Mouse (Mus musculus): ENCODE data around the gene Hist1h2ak. TPM values are rescaled to one million over a fixed set of nuclear protein-coding genes. Genes with fewer than 3 reads are reported as not detected.

The Hist1h2ak gene
- polyA plus RNA-seq, 1 experiment from 2014 or later, result 4.9 TPM

Small RNA genes lying within 50 kb of the gene (microRNA-seq; reads per million reads assigned to microRNA genes)
- gene Gm44346, result not detected
- not detected for gene Gm44357
- gene Gm44367, result not detected
- gene Gm44454, result not detected

Other genes starting within 250 kb of the Hist1h2ak start
- gene Zkscan8, start 222.7 kb downstream of the Hist1h2ak start, polyA plus RNA-seq (2015; fragmentation: Nextera tagmentation; extraction: Ambion mirVana), result 4.1 and 4.3 TPM in 2 replicates
- gene Olfr1366, start 211.0 kb downstream of the Hist1h2ak start, polyA plus RNA-seq (2015; fragmentation: Nextera tagmentation; extraction: Ambion mirVana), result 0.09 and 0.15 TPM in 2 replicates
- not detected in 2 replicates for gene Olfr1535, start 193.9 kb downstream of the Hist1h2ak start, polyA plus RNA-seq (2015; fragmentation: Nextera tagmentation; extraction: Ambion mirVana)
- not detected in 2 replicates for gene Olfr1364, start 172.1 kb downstream of the Hist1h2ak start, polyA plus RNA-seq (2015; fragmentation: Nextera tagmentation; extraction: Ambion mirVana)
- gene Olfr1362, start 139.8 kb downstream of the Hist1h2ak start, polyA plus RNA-seq (2015; fragmentation: Nextera tagmentation; extraction: Ambion mirVana), result not detected in 2 replicates
- 0.07 TPM in 1 of 2 replicates, not detected in the other for gene Olfr11, start 111.3 kb downstream of the Hist1h2ak start, polyA plus RNA-seq (2015; fragmentation: Nextera tagmentation; extraction: Ambion mirVana)
- gene Olfr1361, start 90.4 kb downstream of the Hist1h2ak start, polyA plus RNA-seq (2015; fragmentation: Nextera tagmentation; extraction: Ambion mirVana), result not detected in 2 replicates
- not detected in 2 replicates for gene Olfr1360, start 76.4 kb downstream of the Hist1h2ak start, polyA plus RNA-seq (2015; fragmentation: Nextera tagmentation; extraction: Ambion mirVana)
- gene Olfr1359, start 55.7 kb downstream of the Hist1h2ak start, polyA plus RNA-seq (2015; fragmentation: Nextera tagmentation; extraction: Ambion mirVana), result not detected in 2 replicates
- not detected in 2 replicates for gene Hist1h2bl, start 37.7 kb downstream of the Hist1h2ak start, polyA plus RNA-seq (2015; fragmentation: Nextera tagmentation; extraction: Ambion mirVana)
- gene Hist1h2ai, start 37.4 kb downstream of the Hist1h2ak start, polyA plus RNA-seq (2015; fragmentation: Nextera tagmentation; extraction: Ambion mirVana), result 3.5 and 9.7 TPM in 2 replicates
- 3.4 TPM in 1 of 2 replicates, not detected in the other for gene Hist1h3h, start 36.2 kb downstream of the Hist1h2ak start, polyA plus RNA-seq (2015; fragmentation: Nextera tagmentation; extraction: Ambion mirVana)
- 1.2 and 1.4 TPM in 2 replicates for gene Hist1h2bm, start 31.8 kb downstream of the Hist1h2ak start, polyA plus RNA-seq (2015; fragmentation: Nextera tagmentation; extraction: Ambion mirVana)
- 0.40 and 0.80 TPM in 2 replicates for gene Hist1h4j, start 18.8 kb downstream of the Hist1h2ak start, polyA plus RNA-seq (2015; fragmentation: Nextera tagmentation; extraction: Ambion mirVana)
- gene Hist1h4k, start 3.3 kb downstream of the Hist1h2ak start, polyA plus RNA-seq (2015; fragmentation: Nextera tagmentation; extraction: Ambion mirVana), result 2.7 TPM in 1 of 2 replicates, not detected in the other
- 1.1 TPM in 1 of 2 replicates, not detected in the other for gene Hist1h2bn, start 296 bp upstream of the Hist1h2ak start, polyA plus RNA-seq (2015; fragmentation: Nextera tagmentation; extraction: Ambion mirVana)
- 0.69 and 2.4 TPM in 2 replicates for gene Hist1h1b, start 26.8 kb upstream of the Hist1h2ak start, polyA plus RNA-seq (2015; fragmentation: Nextera tagmentation; extraction: Ambion mirVana)
- 13.1 and 17.6 TPM in 2 replicates for gene Hist1h3i, start 29.5 kb upstream of the Hist1h2ak start, polyA plus RNA-seq (2015; fragmentation: Nextera tagmentation; extraction: Ambion mirVana)
- gene Hist1h2an, start 33.4 kb upstream of the Hist1h2ak start, polyA plus RNA-seq (2015; fragmentation: Nextera tagmentation; extraction: Ambion mirVana), result not detected in 2 replicates
- 0.72 TPM in 1 of 2 replicates, not detected in the other for gene Hist1h2bp, start 33.6 kb upstream of the Hist1h2ak start, polyA plus RNA-seq (2015; fragmentation: Nextera tagmentation; extraction: Ambion mirVana)
- 3.4 and 3.5 TPM in 2 replicates for gene Hist1h2bq, start 56.4 kb upstream of the Hist1h2ak start, polyA plus RNA-seq (2015; fragmentation: Nextera tagmentation; extraction: Ambion mirVana)
- not detected in 2 replicates for gene Hist1h2ao, start 56.6 kb upstream of the Hist1h2ak start, polyA plus RNA-seq (2015; fragmentation: Nextera tagmentation; extraction: Ambion mirVana)
- 3.7 TPM in 1 of 2 replicates, not detected in the other for gene Hist1h4m, start 57.9 kb upstream of the Hist1h2ak start, polyA plus RNA-seq (2015; fragmentation: Nextera tagmentation; extraction: Ambion mirVana)
- gene Hist1h4n, start 78.4 kb upstream of the Hist1h2ak start, polyA plus RNA-seq (2015; fragmentation: Nextera tagmentation; extraction: Ambion mirVana), result 2.6 and 2.8 TPM in 2 replicates
- gene Hist1h2ap, start 79.7 kb upstream of the Hist1h2ak start, polyA plus RNA-seq (2015; fragmentation: Nextera tagmentation; extraction: Ambion mirVana), result 276 and 359 TPM in 2 replicates
- 2.9 and 3.5 TPM in 2 replicates for gene Hist1h2br, start 79.9 kb upstream of the Hist1h2ak start, polyA plus RNA-seq (2015; fragmentation: Nextera tagmentation; extraction: Ambion mirVana)
- 12.0 and 13.7 TPM in 2 replicates for gene Zfp184, start 191.3 kb upstream of the Hist1h2ak start, polyA plus RNA-seq (2015; fragmentation: Nextera tagmentation; extraction: Ambion mirVana)
- gene Pom121l2, start 227.4 kb upstream of the Hist1h2ak start, polyA plus RNA-seq (2015; fragmentation: Nextera tagmentation; extraction: Ambion mirVana), result not detected in 2 replicates